Mouse (Mus musculus): Measurements from ENCODE around the gene 1810055G02Rik.
A peak's percentile ranks its signal among the peaks of the same experiment; 100 is the strongest.

GRCm38 (mm10) chr19:3686215-3686894, 21.7 kb upstream of the 1810055G02Rik start, which contains the start of gene Lrp5:
- peak; percentile 64 for TF ChIP-seq POLR2A (IDR thresholded peaks at IDR 0.05; ENCODE audit: control insufficient read depth, extremely low read depth, insufficient read depth, low read length, poor library complexity)
- 0 out of 2 replicates have a peak, but pooled peaks have one; percentile 43 for TF ChIP-seq CTCF (IDR thresholded peaks at IDR 0.05; ENCODE audit: borderline replicate concordance, control insufficient read depth, extremely low read depth, insufficient read depth, low read length, poor library complexity)

Measured in thymus, adult 2 months (tissue).